Comparison of ENCODE assay signal across 9 mouse cellular contexts in the genomic region with DNA sequence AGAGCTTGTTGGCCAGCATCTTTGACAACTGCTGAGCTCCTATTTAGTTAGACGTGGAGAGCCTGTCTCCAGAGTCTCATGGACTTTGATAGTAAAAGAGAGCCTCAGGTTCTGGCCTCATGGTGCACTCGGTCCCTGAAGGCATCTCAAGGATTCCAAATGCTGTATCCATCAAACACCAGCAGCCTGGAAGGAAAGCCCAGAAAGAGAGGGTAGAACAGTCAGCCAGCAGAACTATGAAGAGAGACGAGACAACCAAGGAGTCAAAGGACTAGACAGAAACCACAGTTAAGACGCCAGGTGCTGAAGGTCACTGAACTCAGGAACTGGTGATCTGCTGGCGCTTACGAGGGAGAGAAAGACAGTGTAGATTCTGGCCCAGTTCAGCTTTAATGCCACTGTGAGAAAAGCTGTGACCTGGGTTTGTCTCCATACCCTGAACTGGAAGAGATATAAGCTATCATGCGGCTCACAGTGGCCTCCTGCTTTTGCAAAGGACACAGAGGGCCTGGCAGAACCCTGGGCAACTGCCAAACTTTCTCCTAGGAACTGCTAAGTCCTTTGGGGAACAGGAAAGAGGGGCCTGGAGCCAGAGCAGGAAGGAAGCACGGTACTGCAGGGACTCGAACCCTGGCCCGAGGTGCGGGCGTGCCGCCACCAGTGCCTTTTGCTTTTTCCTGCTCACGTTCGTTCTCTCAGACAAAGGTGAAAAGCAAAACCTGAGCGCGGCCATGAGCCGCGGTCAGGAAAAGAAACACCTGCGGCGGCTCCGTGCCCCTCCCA. TPM values are rescaled to one million over a fixed set of nuclear protein-coding genes. Genes with fewer than 3 reads are reported as not detected.
DNase-seq lines count a peak whose midpoint lies in the region; ATAC-seq lines count a peak whose summit lies in the region.
"Had no signal": no experiment of that assay in that cellular context is flagged by ENCODE, and none has a peak within 500 bp of the region (broad histone marks: within the 10 kb centered on the region; RNA-seq: fewer than 3 reads in every experiment).

No protein-coding gene starts in this region.

- no peaks in the 10 kb centered on the region for H3K27me3 ChIP-seq in midbrain, embryonic 11.5 days (ENCODE audit: control insufficient read depth, insufficient read depth, low read length)
- no peaks in the 10 kb centered on the region for H3K27me3 ChIP-seq in midbrain, embryonic 15.5 days (replicated peaks)
- H3K27me3 ChIP-seq in limb, embryonic 10.5 days (ENCODE audit: low read depth, poor library complexity, severe bottlenecking), result no peaks in the 10 kb centered on the region
- no peaks in the 10 kb centered on the region for H3K27me3 ChIP-seq in midbrain, embryonic 13.5 days

- no peak overlapping the region for H3K27ac ChIP-seq in midbrain, embryonic 11.5 days (ENCODE audit: low read depth, low read length)
- no peak overlapping the region for H3K27ac ChIP-seq in midbrain, embryonic 15.5 days
- peak overlapping the region; percentile 1 for H3K27ac ChIP-seq in limb, embryonic 10.5 days
- H3K27ac ChIP-seq in midbrain, embryonic 13.5 days, result no peak overlapping the region

- DNase-seq in cerebellum, adult 11-12 months, result peak; percentile 60
- no peak for DNase-seq in cerebellum, postnatal 4 days (ENCODE audit: low spot score in 2 of 2)
- DNase-seq in midbrain, embryonic 11.5 days (ENCODE audit: low spot score, missing footprints), result peak; percentile 77
- no peak for DNase-seq in limb, embryonic 10.5 days (ENCODE audit: low spot score)
- no peak for DNase-seq in spleen, postnatal 36 days (ENCODE audit: low spot score in 2 of 2)
- no peak for DNase-seq in B cell, adult 2 months
- DNase-seq: gastrocnemius, postnatal 25 days had no signal

- H3K9ac ChIP-seq in midbrain, embryonic 11.5 days (ENCODE audit: low read length), result no peak overlapping the region
- no peak overlapping the region for H3K9ac ChIP-seq in midbrain, embryonic 15.5 days
- H3K9ac ChIP-seq in midbrain, embryonic 13.5 days (replicated peaks), result no peak overlapping the region

- no peaks in the 10 kb centered on the region for H3K9me3 ChIP-seq in midbrain, embryonic 11.5 days (ENCODE audit: control insufficient read depth, low read length)
- H3K9me3 ChIP-seq in midbrain, embryonic 15.5 days, result no peaks in the 10 kb centered on the region
- H3K9me3 ChIP-seq in limb, embryonic 10.5 days (replicated peaks), result no peaks in the 10 kb centered on the region
- H3K9me3 ChIP-seq in midbrain, embryonic 13.5 days, result no peaks in the 10 kb centered on the region

- H3K4me1 ChIP-seq in midbrain, embryonic 11.5 days (ENCODE audit: control insufficient read depth, insufficient read depth, low read length), result peaks cover 15% of the 10 kb centered on the region
- H3K4me1 ChIP-seq in midbrain, embryonic 15.5 days, result peaks cover 16% of the 10 kb centered on the region
- H3K4me1 ChIP-seq in limb, embryonic 10.5 days, result peaks cover 35% of the 10 kb centered on the region
- peaks cover 17% of the 10 kb centered on the region for H3K4me1 ChIP-seq in midbrain, embryonic 13.5 days (replicated peaks)

- no peaks in the 10 kb centered on the region for H3K36me3 ChIP-seq in midbrain, embryonic 11.5 days (ENCODE audit: control insufficient read depth, insufficient read depth, low read length)
- H3K36me3 ChIP-seq in midbrain, embryonic 15.5 days (replicated peaks), result no peaks in the 10 kb centered on the region
- H3K36me3 ChIP-seq in limb, embryonic 10.5 days, result no peaks in the 10 kb centered on the region
- H3K36me3 ChIP-seq in midbrain, embryonic 13.5 days, result no peaks in the 10 kb centered on the region

- 80% methylated on average over 22 of the region's 22 CpGs for WGBS in midbrain, embryonic 11.5 days
- 73% methylated on average over 22 of the region's 22 CpGs for WGBS in midbrain, embryonic 15.5 days
- WGBS in limb, embryonic 10.5 days, result 77% methylated on average over 22 of the region's 22 CpGs
- 80% methylated on average over 22 of the region's 22 CpGs for WGBS in midbrain, embryonic 13.5 days

- no peak for ATAC-seq in midbrain, embryonic 11.5 days (ENCODE audit: low FRiP score)
- no peak for ATAC-seq in midbrain, embryonic 15.5 days (replicated peaks)
- no peak for ATAC-seq in midbrain, embryonic 13.5 days

- H3K4me2 ChIP-seq in midbrain, embryonic 11.5 days, result no peak overlapping the region
- no peak overlapping the region for H3K4me2 ChIP-seq in midbrain, embryonic 15.5 days
- H3K4me2 ChIP-seq in midbrain, embryonic 13.5 days (replicated peaks), result no peak overlapping the region

- no peak overlapping the region for H3K4me3 ChIP-seq in midbrain, embryonic 11.5 days (ENCODE audit: low read depth, low read length)
- H3K4me3 ChIP-seq in midbrain, embryonic 15.5 days, result no peak overlapping the region
- H3K4me3 ChIP-seq in limb, embryonic 10.5 days, result no peak overlapping the region
- no peak overlapping the region for H3K4me3 ChIP-seq in midbrain, embryonic 13.5 days (replicated peaks)

RNA-seq across cellular contexts. Expression of a gene that starts 50.8 kb away (rescaled TPM):
- 11.5 and 14.0 TPM in 2 replicates for polyA plus RNA-seq in midbrain, embryonic 11.5 days (2014; fragmentation: Nextera tagmentation; extraction: Ambion mirVana)
- polyA plus RNA-seq in midbrain, embryonic 15.5 days (2015; fragmentation: Nextera tagmentation; extraction: Ambion mirVana), result 16.1 and 19.2 TPM in 2 replicates
- polyA plus RNA-seq in limb, embryonic 10.5 days (2016; fragmentation: Nextera tagmentation; extraction: Ambion mirVana), result 43.5 and 48.7 TPM in 2 replicates
- polyA plus RNA-seq in midbrain, embryonic 13.5 days (2015; fragmentation: Nextera tagmentation; extraction: Ambion mirVana), result 16.8 and 19.0 TPM in 2 replicates

RNA-seq across cellular contexts. Expression of a gene that starts 53.0 kb away (rescaled TPM):
- polyA plus RNA-seq in midbrain, embryonic 11.5 days (2014; fragmentation: Nextera tagmentation; extraction: Ambion mirVana), result 48.2 and 58.6 TPM in 2 replicates
- polyA plus RNA-seq in midbrain, embryonic 15.5 days (2015; fragmentation: Nextera tagmentation; extraction: Ambion mirVana), result 87.6 and 94.7 TPM in 2 replicates
- polyA plus RNA-seq in limb, embryonic 10.5 days (2016; fragmentation: Nextera tagmentation; extraction: Ambion mirVana), result 71.6 and 78.5 TPM in 2 replicates
- polyA plus RNA-seq in midbrain, embryonic 13.5 days (2015; fragmentation: Nextera tagmentation; extraction: Ambion mirVana), result 64.9 and 70.0 TPM in 2 replicates

RNA-seq across cellular contexts. Expression of a gene that starts 53.4 kb away (rescaled TPM):
- polyA plus RNA-seq in midbrain, embryonic 11.5 days (2014; fragmentation: Nextera tagmentation; extraction: Ambion mirVana), result 1.1 and 1.8 TPM in 2 replicates
- polyA plus RNA-seq in midbrain, embryonic 15.5 days (2015; fragmentation: Nextera tagmentation; extraction: Ambion mirVana), result 2.0 and 2.9 TPM in 2 replicates
- polyA plus RNA-seq in limb, embryonic 10.5 days (2016; fragmentation: Nextera tagmentation; extraction: Ambion mirVana), result 1.8 TPM in 2 replicates
- polyA plus RNA-seq in midbrain, embryonic 13.5 days (2015; fragmentation: Nextera tagmentation; extraction: Ambion mirVana), result 1.4 and 2.0 TPM in 2 replicates

Comparison
In these comparisons a context has a peak if more than half of its experiments do, and no peak if none do; other contexts are left out.
1. DNase-seq: peak in cerebellum, adult 11-12 months (single experiment) and midbrain, embryonic 11.5 days (single experiment); none in cerebellum, postnatal 4 days (0 of 2), limb, embryonic 10.5 days (single experiment), spleen, postnatal 36 days (0 of 2) and B cell, adult 2 months (0 of 2).